In the genomic region with DNA sequence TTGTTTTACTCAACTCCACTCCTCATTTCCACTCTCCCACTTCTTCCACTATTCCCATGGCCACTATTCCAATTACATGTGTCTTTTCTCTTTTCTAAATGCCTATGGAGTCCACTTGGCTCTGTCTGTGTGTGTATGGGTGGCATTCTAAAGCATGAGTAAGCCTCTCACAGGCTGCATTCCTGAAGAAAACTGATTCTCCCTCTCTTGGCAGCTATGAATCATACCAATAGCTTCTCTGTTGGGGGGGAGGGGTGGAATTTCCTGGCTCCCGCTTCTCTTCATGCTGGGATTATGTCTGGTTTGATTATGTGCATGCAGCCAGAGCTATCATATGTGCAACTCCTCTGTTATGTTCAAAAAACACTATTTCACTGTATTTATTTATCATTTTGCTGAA, we compare ENCODE assay signal across 8 mouse cellular contexts. TPM values are rescaled to one million over a fixed set of nuclear protein-coding genes. Genes with fewer than 3 reads are reported as not detected.
DNase-seq lines count a peak whose midpoint lies in the region; ATAC-seq and TF ChIP-seq lines count a peak whose summit lies in the region.

No protein-coding gene starts in this region.

- no peaks in the 10 kb centered on the region for H3K79me3 ChIP-seq in C2C12 (ENCODE audit: low read depth)

- 0 out of 2 replicates have a peak, but pooled peaks cover 2% of the 10 kb centered on the region for H3K4me1 ChIP-seq in heart, embryonic 15.5 days (replicated peaks)
- H3K4me1 ChIP-seq in hindbrain, embryonic 13.5 days (replicated peaks): no peaks in the 10 kb centered on the region

- no peaks in the 10 kb centered on the region for H3K27me3 ChIP-seq in heart, embryonic 15.5 days
- no peaks in the 10 kb centered on the region for H3K27me3 ChIP-seq in C2C12 (ENCODE audit: control insufficient read depth, insufficient read depth, insufficient read length)
- H3K27me3 ChIP-seq in hindbrain, embryonic 13.5 days: no peaks in the 10 kb centered on the region

- H3K27ac ChIP-seq in heart, embryonic 15.5 days: no peak overlapping the region
- H3K27ac ChIP-seq in hindbrain, embryonic 13.5 days: no peak overlapping the region

- 20% methylated on average over 1 of the region's 1 CpGs for WGBS in heart, embryonic 15.5 days
- WGBS in hindbrain, embryonic 13.5 days: 44% methylated on average over 1 of the region's 1 CpGs

- H3K36me3 ChIP-seq in heart, embryonic 15.5 days: no peaks in the 10 kb centered on the region
- no peaks in the 10 kb centered on the region for H3K36me3 ChIP-seq in C2C12 (ENCODE audit: control insufficient read depth, insufficient read depth)
- no peaks in the 10 kb centered on the region for H3K36me3 ChIP-seq in hindbrain, embryonic 13.5 days

- intact Hi-C loops in left cerebral cortex, postnatal 36 days (cut with DNase I): no loop called here

- no peak for DNase-seq in heart, adult 11 months
- peak; percentile 77 to 79 for DNase-seq in cerebellum, postnatal 14 days
- peak; percentile 4 to 9 for DNase-seq in left cerebral cortex, postnatal 36 days (ENCODE audit: low spot score in 2 of 2)
- DNase-seq in yolk sac, embryonic 10.5 days (ENCODE audit: low spot score): peak; percentile 17
- DNase-seq in ovary, postnatal 14 days (ENCODE audit: low spot score): no peak

- H3K79me2 ChIP-seq in C2C12 (ENCODE audit: control insufficient read depth, insufficient read depth): no peaks in the 10 kb centered on the region

- H3K9ac ChIP-seq in heart, embryonic 15.5 days: no peak overlapping the region
- H3K9ac ChIP-seq in hindbrain, embryonic 13.5 days: no peak overlapping the region

- peak; percentile 47; the same call in 1 of the 2 replicates for ATAC-seq in heart, embryonic 15.5 days (replicated peaks; ENCODE audit: insufficient number of reproducible peaks, insufficient read depth, low FRiP score, low read depth)
- no peak for ATAC-seq in hindbrain, embryonic 13.5 days (ENCODE audit: low FRiP score)

- no peak overlapping the region for H3K4me2 ChIP-seq in heart, embryonic 15.5 days
- H3K4me2 ChIP-seq in hindbrain, embryonic 13.5 days: no peak overlapping the region

- TF ChIP-seq CTCF in C2C12 (IDR thresholded peaks at IDR 0.05; ENCODE audit: control insufficient read depth, insufficient read depth, insufficient read length): no peak

- H3ac ChIP-seq in C2C12 (ENCODE audit: control insufficient read depth, insufficient read length, low read depth): no peak overlapping the region

- H3K4me3 ChIP-seq in heart, embryonic 15.5 days: no peak overlapping the region
- no peak overlapping the region for H3K4me3 ChIP-seq in C2C12 (ENCODE audit: insufficient read depth, poor library complexity, severe bottlenecking)
- no peak overlapping the region for H3K4me3 ChIP-seq in hindbrain, embryonic 13.5 days

- H3K9me3 ChIP-seq in heart, embryonic 15.5 days (replicated peaks): no peaks in the 10 kb centered on the region
- no peaks in the 10 kb centered on the region for H3K9me3 ChIP-seq in hindbrain, embryonic 13.5 days

TF ChIP-seq in C2C12, 6 proteins besides CTCF, POLR2A, EP300 and RAD21:
- TF ChIP-seq CEBPB (IDR thresholded peaks at IDR 0.05; ENCODE audit: low read depth) (no peak), MAX (IDR thresholded peaks at IDR 0.05) (peak; percentile 70), FOSL1 (IDR thresholded peaks at IDR 0.05; ENCODE audit: insufficient read depth, low read length, poor library complexity, severe bottlenecking) (peak; percentile 78)

RNA-seq across cellular contexts. Expression of a gene that starts 34.4 kb away (rescaled TPM):
- polyA plus RNA-seq in heart, embryonic 15.5 days (2015; fragmentation: Nextera tagmentation; extraction: Ambion mirVana): 17.2 and 23.1 TPM in 2 replicates
- polyA plus RNA-seq in C2C12 (2012; fragmentation: generic; extraction: Trizol): 11.2 TPM
- 100 to 1,000 TPM in 1 of 2 experiments, 10 to 100 TPM in 1; 58.7 to 131 TPM for total RNA-seq in left cerebral cortex, postnatal 36 days (2021)
- polyA plus RNA-seq in hindbrain, embryonic 13.5 days (2015; fragmentation: Nextera tagmentation; extraction: Ambion mirVana): 34.0 and 38.5 TPM in 2 replicates

Comparison
In these comparisons a context has a peak if more than half of its experiments do, and no peak if none do; other contexts are left out.
1. DNase-seq: peak in cerebellum, postnatal 14 days (2 of 2), left cerebral cortex, postnatal 36 days (2 of 2) and yolk sac, embryonic 10.5 days (single experiment); none in heart, adult 11 months (single experiment) and ovary, postnatal 14 days (single experiment).